Mouse (Mus musculus) heart, embryonic 12.5 days (tissue): ENCODE data around the gene Pex10. TPM values are rescaled to one million over a fixed set of nuclear protein-coding genes. Genes with fewer than 3 reads are reported as not detected.

ENCODE experiments used
- ATAC-seq: fragments of 200-750 bp; cut with Nextera tagmentation; 2 replicates; pipeline ENCODE4 v1.8.0; 2017; ENCODE audit warnings: moderate TSS enrichment, moderate library complexity; ENCODE audit not compliant: insufficient number of reproducible peaks, low FRiP score
- H3K27ac ChIP-seq: fragments of 300-500 bp; sonication (generic); 2 replicates; pipeline ENCODE4 v1.5.1; 2016; ENCODE audit warnings: mild to moderate bottlenecking, moderate library complexity; ENCODE audit not compliant: poor library complexity, severe bottlenecking
- H3K27me3 ChIP-seq: fragments of 300-500 bp; sonication (generic); replicated peaks from 2 replicates; pipeline ENCODE4 v1.6.1; 2016; ENCODE audit warnings: mild to moderate bottlenecking, moderate library complexity
- H3K36me3 ChIP-seq: fragments of 300-500 bp; sonication (generic); 2 replicates; pipeline ENCODE4 v1.6.1; 2016; ENCODE audit warnings: mild to moderate bottlenecking, moderate library complexity
- H3K4me1 ChIP-seq: fragments of 300-500 bp; sonication (generic); replicated peaks from 2 replicates; pipeline ENCODE4 v1.6.1; 2016; ENCODE audit warnings: mild to moderate bottlenecking
- H3K4me2 ChIP-seq: fragments of 300-500 bp; sonication (generic); 2 replicates; pipeline ENCODE4 v1.6.1; 2016; ENCODE audit warnings: mild to moderate bottlenecking, moderate library complexity
- H3K4me3 ChIP-seq: fragments of 300-500 bp; sonication (generic); 2 replicates; pipeline ENCODE4 v1.5.1; 2016; ENCODE audit warnings: mild to moderate bottlenecking
- H3K9ac ChIP-seq: fragments of 300-500 bp; sonication (generic); 2 replicates; pipeline ENCODE4 v1.6.1; 2016; ENCODE audit warnings: mild to moderate bottlenecking, moderate library complexity
- H3K9me3 ChIP-seq: fragments of 300-500 bp; sonication (generic); replicated peaks from 2 replicates; pipeline ENCODE4 v1.6.1; 2016; ENCODE audit warnings: mild to moderate bottlenecking, moderate library complexity
- WGBS: fragments of 180-500 bp; shearing (Covaris S2); methylation state at CpG from one replicate; pipeline ENCODE4 v1.1.7; 2016; 5-methylcytosine and 5-hydroxymethylcytosine counted together
- polyA plus RNA-seq: library from polyadenylated mRNA; unstranded; fragments of >200 nt; fragmentation: Nextera tagmentation; extraction: Ambion mirVana; gene quantifications from 2 replicates; pipeline ENCODE4 v1.2.1, GENCODE M21; 2016

Pex10 gene
- polyA plus RNA-seq, 1 experiment from 2014 or later = 15.3 TPM

DNA sequence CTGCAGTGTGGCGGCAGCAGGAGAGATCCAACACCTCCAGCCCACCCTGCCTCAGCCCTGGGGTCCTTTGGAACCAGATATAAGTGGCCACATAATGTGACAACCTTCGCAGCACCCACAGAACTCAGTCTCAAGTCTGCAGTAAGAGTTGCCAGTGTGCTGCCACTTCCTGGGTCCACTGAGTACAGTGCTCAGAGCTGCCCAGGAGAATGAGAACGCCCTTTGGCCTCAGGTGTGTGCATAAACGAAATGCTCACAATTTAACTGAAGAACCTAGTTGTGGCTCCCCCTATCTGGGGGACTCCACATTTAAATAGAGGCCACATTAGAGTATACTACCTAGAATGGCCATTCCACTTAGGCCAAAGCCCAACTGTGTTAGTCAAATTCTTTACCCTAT lies 16.7 kb downstream of the Pex10 start:
- Histone ChIP-seq H3K4me3 (no peak overlapping the region), H3K27ac (no peak overlapping the region), H3K9me3 (no peaks in the 10 kb centered on the region), H3K4me2 (no peak overlapping the region), H3K4me1 (peaks cover 43% of the 10 kb centered on the region), H3K9ac (no peak overlapping the region), H3K36me3 (peaks cover 34% of the 10 kb centered on the region), H3K27me3 (no peaks in the 10 kb centered on the region)
- ATAC-seq = no peak
- 79% methylated on average over 4 of the region's 4 CpGs for WGBS

DNA sequence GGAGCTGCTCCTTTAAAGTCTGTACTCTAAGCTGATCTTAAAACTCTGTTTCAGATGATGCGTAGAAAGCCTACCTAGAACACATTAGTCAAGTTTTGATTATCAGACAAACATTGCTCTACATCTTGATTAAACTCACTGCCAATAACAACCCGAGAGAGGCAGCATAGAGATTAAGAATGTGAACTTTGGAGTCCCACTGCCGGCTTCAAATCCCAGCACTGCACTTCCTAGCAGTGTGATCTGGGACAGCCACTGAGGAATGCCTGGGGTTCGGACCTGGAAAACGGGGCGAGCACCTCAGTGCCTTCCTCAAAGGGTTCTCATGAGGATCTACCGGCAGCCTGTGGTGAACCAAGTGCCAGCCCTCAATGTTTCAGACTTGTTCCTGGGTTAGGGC lies 17.5 kb downstream of the Pex10 start:
- Histone ChIP-seq H3K27me3 (no peaks in the 10 kb centered on the region), H3K4me1 (peaks cover 43% of the 10 kb centered on the region), H3K4me3 (no peak overlapping the region), H3K4me2 (peak overlapping the region; percentile 93), H3K9me3 (no peaks in the 10 kb centered on the region), H3K27ac (no peak overlapping the region), H3K36me3 (peaks cover 33% of the 10 kb centered on the region), H3K9ac (0 out of 2 replicates have a peak overlapping the region, but pooled peaks have one; percentile 96)
- no peak for ATAC-seq
- 86% methylated on average over 7 of the region's 7 CpGs for WGBS

- H3K36me3 ChIP-seq = peaks cover 22% of the 10 kb centered on the region
- H3K9ac ChIP-seq = peak overlapping the region; percentile 96
- peak overlapping the region; percentile 94 for H3K27ac ChIP-seq
- peak overlapping the region; percentile 88 for H3K4me3 ChIP-seq
- peak; percentile 79; the same call in 1 of the 2 replicates for ATAC-seq
- peak overlapping the region; percentile 93 for H3K4me2 ChIP-seq
- WGBS = 6% methylated on average over 29 of the region's 35 CpGs
- no peaks in the 10 kb centered on the region for H3K27me3 ChIP-seq
- H3K4me1 ChIP-seq = peaks cover 43% of the 10 kb centered on the region
- no peaks in the 10 kb centered on the region for H3K9me3 ChIP-seq
Observed at GRCm38 (mm10) chr4:155085206-155086107, 18.6 kb downstream of the Pex10 start.

DNA sequence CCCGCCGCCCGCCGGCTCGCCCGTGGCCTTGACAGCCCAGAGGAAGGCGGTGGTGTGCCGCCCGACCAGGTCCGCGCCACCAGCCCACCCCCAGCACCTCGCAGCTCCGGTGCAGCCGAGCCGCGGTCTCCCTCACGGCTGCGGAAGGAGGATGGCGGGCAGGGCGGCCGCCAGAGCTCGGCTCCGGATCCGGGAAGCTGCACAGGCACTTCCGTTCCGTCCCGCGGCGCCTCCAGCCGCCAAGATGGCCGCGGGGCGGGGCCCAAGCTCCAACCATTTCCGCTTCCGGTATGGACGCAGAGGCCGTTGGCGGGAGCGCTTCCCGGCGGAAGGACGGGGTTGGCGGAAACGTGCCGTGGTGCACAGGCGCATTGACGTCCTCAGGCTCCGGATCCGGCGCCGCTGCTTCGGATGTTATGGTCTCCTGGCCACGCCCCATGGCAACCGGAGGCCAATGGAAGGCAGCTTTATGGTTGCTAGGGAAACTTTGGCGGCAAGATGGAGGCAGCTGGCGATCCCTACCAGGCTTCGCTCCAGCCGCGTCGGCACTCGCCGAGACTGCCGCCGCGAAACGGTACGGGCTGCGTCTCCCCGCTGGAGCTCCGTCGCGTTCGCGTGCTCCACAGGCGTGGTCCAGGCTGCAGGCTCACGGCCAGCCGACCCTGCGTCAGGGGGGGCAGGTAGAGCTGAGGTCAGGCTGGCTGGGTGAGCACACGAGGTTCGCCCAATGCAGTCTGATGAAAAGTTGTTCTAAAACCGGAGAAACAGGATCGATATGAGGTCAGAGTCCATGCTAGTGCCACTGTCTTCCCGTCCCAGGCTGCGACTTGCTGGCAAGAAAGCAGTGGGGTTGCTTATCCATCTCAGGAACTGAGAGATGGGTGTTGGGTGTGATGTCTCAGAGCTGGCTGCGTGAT lies 19.6 kb downstream of the Pex10 start, which contains the start of the genes Rer1 and Morn1:
Gene Rer1, minus strand, starts transcription at position 275 of the 917 bp plus-strand sequence.
Gene Morn1, plus strand, starts transcription at position 470 of the 917 bp plus-strand sequence.
- WGBS = under 1% methylated on average over 83 of the region's 85 CpGs
- H3K27ac ChIP-seq = peak within 1 kb of the TSS; percentile 94
- H3K36me3 ChIP-seq = peaks cover 19% of the 10 kb centered on the region
- peak; percentile 97 for ATAC-seq
- H3K9ac ChIP-seq = peak within 1 kb of the TSS; percentile 96
- no peaks in the 10 kb centered on the region for H3K9me3 ChIP-seq
- H3K4me3 ChIP-seq = peak within 1 kb of the TSS; percentile 88
- peak within 1 kb of the TSS; percentile 93 for H3K4me2 ChIP-seq
- peaks cover 43% of the 10 kb centered on the region for H3K4me1 ChIP-seq
- H3K27me3 ChIP-seq = no peaks in the 10 kb centered on the region

- no peak overlapping the region for H3K4me3 ChIP-seq
- H3K36me3 ChIP-seq = peaks cover 13% of the 10 kb centered on the region; the same call in 1 of the 2 replicates
- WGBS = 86% methylated on average over 5 of the region's 5 CpGs
- no peaks in the 10 kb centered on the region for H3K27me3 ChIP-seq
- peaks cover 20% of the 10 kb centered on the region for H3K4me1 ChIP-seq
- no peak overlapping the region for H3K9ac ChIP-seq
- H3K9me3 ChIP-seq = no peaks in the 10 kb centered on the region
- no peak for ATAC-seq
- no peak overlapping the region for H3K27ac ChIP-seq
- H3K4me2 ChIP-seq = no peak overlapping the region
Observed at GRCm38 (mm10) chr4:155089241-155089640, 22.4 kb downstream of the Pex10 start.

GRCm38 (mm10) chr4:155090147-155090546 lies 23.3 kb downstream of the Pex10 start:
- no peak overlapping the region for H3K4me2 ChIP-seq
- H3K4me3 ChIP-seq = no peak overlapping the region
- no peak overlapping the region for H3K9ac ChIP-seq
- H3K27me3 ChIP-seq = no peaks in the 10 kb centered on the region
- H3K27ac ChIP-seq = no peak overlapping the region
- 89% methylated on average over 4 of the region's 4 CpGs for WGBS
- peaks cover 11% of the 10 kb centered on the region for H3K4me1 ChIP-seq
- ATAC-seq = no peak
- peaks cover 13% of the 10 kb centered on the region; the same call in 1 of the 2 replicates for H3K36me3 ChIP-seq
- no peaks in the 10 kb centered on the region for H3K9me3 ChIP-seq

- H3K4me3 ChIP-seq = no peak overlapping the region
- H3K9me3 ChIP-seq = no peaks in the 10 kb centered on the region
- 89% methylated on average over 13 of the region's 13 CpGs for WGBS
- peaks cover 11% of the 10 kb centered on the region for H3K4me1 ChIP-seq
- H3K27me3 ChIP-seq = no peaks in the 10 kb centered on the region
- no peak overlapping the region for H3K4me2 ChIP-seq
- H3K9ac ChIP-seq = no peak overlapping the region
- H3K27ac ChIP-seq = no peak overlapping the region
- peaks cover 13% of the 10 kb centered on the region; the same call in 1 of the 2 replicates for H3K36me3 ChIP-seq
- no peak for ATAC-seq
Observed at GRCm38 (mm10) chr4:155090688-155091449, 24.1 kb downstream of the Pex10 start.

- Histone ChIP-seq H3K36me3 (peaks cover 13% of the 10 kb centered on the region; the same call in 1 of the 2 replicates), H3K9ac (no peak overlapping the region), H3K27me3 (no peaks in the 10 kb centered on the region), H3K27ac (no peak overlapping the region), H3K9me3 (no peaks in the 10 kb centered on the region), H3K4me1 (peaks cover 10% of the 10 kb centered on the region), H3K4me2 (no peak overlapping the region), H3K4me3 (no peak overlapping the region)
- no peak for ATAC-seq
- WGBS = 88% methylated on average over 19 of the region's 19 CpGs
Observed at GRCm38 (mm10) chr4:155092718-155093430, 26.1 kb downstream of the Pex10 start.

DNA sequence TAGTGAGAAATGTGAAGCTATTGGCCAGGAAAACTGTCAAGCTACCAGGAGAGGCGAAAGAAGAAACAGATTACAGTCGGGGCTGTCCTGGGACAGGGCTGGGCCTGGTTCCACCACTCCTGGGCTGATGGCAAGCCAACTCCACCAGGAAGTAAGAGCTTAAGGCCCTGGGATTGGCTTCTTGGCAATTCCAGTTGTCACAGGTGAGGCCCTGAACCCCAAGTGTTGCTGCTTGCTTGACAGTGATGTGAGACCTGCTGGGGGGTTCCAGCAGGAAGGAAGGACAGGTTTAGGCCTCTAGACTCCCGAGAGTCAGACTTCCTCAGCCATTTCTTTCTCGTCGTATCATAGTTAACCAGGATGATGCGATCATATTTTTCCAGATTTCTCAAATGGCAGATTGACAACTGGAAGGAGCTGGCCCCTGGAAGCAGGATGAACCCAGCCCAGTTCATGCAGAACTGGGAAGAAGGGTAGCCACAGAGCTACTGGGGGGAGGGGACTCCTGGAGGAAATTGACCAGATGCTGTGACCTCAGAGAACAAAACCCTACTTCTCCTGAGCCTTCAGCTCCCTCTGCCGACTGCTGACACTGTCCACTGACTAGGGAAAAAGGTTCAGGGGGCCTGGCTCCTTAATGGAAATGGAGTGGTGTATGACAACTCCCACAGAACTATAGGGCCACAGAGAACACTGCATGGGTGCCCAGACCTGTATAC lies 26.8 kb downstream of the Pex10 start:
- 73% methylated on average over 7 of the region's 7 CpGs for WGBS
- Histone ChIP-seq H3K4me1 (peaks cover 13% of the 10 kb centered on the region), H3K36me3 (peaks cover 13% of the 10 kb centered on the region; the same call in 1 of the 2 replicates), H3K9ac (0 out of 2 replicates have a peak overlapping the region, but pooled peaks have one; percentile 2), H3K9me3 (no peaks in the 10 kb centered on the region), H3K27ac (no peak overlapping the region), H3K27me3 (no peaks in the 10 kb centered on the region), H3K4me3 (no peak overlapping the region), H3K4me2 (no peak overlapping the region)
- ATAC-seq = no peak
